Mouse (Mus musculus) spleen, postnatal 14 days (tissue): ENCODE results near the gene Zbtb38.
"Not testable (repeated sequence)": the region's sequence is repeated elsewhere in the genome, so short reads cannot be mapped to it uniquely, and the experiment has no call there.

Source experiments
- DNase-seq, 2 experiments: peaks; one replicate each; pipeline ENCODE4 v3.0.0; 2021 to 2022; ENCODE audit warnings: low spot score in 2 of 2

Gene Zbtb38

DNA sequence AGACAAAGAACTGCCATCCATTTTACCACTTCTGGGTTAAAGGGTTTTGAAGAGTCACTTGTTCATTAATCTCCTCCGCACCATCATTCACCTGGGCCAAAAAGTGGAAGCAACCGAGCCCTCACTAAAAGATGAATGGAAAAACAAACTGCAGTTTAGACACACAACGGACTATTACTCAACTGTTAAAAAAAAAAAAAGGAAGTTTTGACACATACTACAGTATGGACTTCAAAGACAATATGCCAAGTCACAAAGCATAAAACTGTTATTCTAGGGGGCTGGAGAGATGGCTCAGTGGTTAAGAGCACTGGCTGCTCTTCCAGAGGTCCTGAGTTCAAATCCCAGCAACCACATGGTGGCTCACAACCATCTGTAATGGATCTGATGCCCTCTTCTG is 108.6 kb downstream of the Zbtb38 start:
- DNase-seq, result not testable (repeated sequence)

- DNase-seq, result no peak
Measured at GRCm38 (mm10) chr9:96639451-96639850, 113.2 kb downstream of the Zbtb38 start.

DNA sequence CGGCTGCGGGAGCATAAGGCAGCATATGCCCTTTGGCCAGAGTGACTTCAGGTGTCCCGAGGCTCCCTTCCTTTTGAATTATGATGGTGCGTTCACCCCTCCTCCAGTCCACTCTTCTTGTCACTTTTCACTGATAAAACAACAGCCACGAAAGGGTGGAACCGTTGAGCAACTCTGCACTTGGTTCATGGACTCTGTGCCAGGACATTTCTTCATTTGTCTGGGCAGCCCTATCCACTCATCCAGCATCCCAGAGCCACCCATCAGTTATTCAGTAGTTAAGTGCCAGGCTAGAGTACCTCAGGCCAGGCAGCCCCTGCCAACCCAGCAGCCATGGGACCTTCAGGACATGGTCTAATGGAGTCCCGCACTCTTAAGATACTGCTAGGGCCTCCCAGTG is 114.1 kb downstream of the Zbtb38 start:
- no peak for DNase-seq

- no peak for DNase-seq
Measured at GRCm38 (mm10) chr9:96637157-96637548, 115.5 kb downstream of the Zbtb38 start.

DNA sequence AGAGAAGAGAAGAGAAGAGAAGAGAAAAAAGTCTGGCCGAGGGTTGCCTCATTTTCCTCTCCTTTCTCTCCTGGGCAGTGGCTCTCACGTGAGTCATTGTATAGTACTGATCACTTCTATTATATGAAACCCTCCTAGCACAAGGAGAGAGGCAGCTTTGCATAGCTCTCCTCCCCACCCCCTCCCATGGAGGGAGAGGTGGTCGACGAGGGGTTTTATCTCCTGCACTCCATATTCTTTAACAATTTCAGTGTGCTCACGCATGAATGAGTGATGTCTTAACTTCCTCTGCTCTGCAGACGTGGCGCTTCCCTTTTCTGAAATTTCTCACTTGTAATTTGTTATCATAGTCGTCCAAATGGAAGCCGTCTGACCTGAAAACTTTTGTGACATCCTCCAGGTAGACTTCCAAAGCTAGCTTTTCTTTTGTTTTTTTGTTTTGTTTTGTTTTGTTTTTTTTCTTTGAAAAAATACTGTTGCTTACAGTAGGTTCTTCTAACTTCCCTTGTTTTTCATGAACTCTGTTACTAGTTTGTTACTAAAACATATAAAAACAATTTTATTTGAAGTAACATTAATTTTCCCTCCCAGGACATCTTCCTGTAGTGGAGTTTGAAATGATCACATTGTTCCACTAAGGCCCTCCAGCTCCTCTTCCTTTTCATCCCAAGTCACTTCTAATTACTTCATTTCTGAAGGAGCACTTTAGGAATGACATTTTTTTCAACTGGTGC is 116.0 kb downstream of the Zbtb38 start:
- DNase-seq, result no peak

GRCm38 (mm10) chr9:96635899-96636298 is 116.7 kb downstream of the Zbtb38 start:
- no peak for DNase-seq

GRCm38 (mm10) chr9:96635176-96635575 is 117.5 kb downstream of the Zbtb38 start:
- DNase-seq, result no peak

DNA sequence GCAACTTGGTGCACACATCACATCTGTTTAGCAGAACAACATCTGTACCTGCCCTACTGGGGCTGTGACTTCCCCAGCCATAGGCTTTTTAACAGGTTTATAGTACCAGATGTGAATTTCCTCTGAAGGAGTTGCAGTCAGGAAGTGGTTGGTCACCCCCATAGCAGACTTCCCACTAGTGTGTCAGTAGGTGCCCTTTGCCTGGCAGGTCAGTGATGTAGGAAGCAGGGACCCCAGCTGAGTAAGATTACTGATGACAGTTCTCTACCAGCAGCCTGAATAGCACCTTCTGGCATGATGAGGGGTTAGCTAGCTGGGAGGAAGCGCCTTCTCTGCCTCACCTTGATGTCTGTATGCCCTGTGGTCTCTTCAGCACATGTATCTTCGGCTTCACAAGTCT is 118.9 kb downstream of the Zbtb38 start:
- no peak for DNase-seq
